Mouse (Mus musculus) hindlimb bud, embryonic 11.5 days (tissue): ENCODE data around the gene Mllt11.

ENCODE experiments used
- DNase-seq: peaks from one replicate; pipeline ENCODE4 v3.0.0-alpha.2; 2012; ENCODE audit warnings: low read depth, low spot score; ENCODE audit errors: extremely low spot score

The Mllt11 gene

GRCm38 (mm10) chr3:95176500-95176899 is 55.5 kb downstream of the Mllt11 start:
- no peak for DNase-seq

DNA sequence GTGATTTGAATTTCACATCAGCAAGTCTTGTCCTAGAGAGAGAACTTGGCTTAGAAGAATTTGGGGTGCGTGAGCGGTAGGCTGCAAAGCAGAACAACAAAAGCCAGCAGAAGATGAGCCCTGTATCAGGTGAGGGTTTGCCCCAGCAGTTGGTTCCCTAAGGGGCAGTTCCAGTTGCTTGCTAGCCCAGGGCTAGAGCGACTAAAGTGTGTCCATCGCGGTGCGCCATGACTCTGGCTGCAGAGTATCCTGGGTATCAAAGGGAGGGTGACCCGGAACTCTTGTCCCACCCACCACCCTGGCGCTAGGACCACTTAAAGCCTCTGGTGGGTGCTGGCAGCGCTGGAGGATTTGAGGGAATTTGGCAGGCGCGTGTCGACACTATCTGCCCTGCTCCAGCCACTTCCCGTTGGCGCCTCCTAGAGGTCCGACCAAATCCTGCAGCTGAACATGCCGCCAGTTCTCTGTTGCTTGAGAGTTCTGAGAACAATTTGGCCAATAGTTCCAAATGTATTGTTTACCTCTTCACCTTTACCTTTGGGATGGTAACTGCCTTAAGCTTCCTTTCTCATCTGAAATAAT is 57.9 kb downstream of the Mllt11 start:
- DNase-seq, result peak; percentile 56

DNA sequence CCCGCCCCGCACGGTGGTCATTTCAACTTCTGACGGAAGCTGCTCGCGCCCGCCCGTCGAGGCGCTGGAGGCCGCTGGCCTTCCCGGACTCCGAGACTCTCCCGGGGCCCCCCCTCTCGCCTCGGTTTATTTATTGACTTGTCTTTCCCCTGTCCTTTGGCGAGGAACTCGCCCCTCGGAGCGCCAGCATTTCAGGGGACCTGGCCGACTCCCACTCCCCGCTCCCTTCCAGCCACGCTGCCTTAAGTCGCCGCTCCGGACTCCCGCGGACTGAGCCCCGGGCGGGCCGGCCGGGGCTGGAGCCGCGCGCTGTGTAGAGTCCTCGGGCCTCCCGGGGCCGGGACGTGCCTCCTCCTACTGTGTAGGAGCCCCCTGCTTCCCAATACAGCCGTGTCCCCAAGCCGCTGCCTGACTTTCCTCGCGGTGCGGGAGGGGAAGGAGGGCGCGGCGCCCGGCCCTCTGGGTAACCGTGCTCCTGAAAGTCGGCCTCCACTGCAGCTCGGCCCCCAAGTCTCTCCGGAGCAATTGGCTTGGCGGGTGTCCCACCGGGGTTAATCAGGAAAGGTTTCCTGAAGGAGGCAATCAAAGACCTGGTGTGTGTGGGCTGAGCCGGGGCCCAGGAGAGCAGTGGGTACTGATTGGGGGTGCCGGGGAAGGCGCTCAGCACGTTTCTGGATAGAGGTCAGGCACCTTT is 58.6 kb downstream of the Mllt11 start:
- no peak for DNase-seq

DNA sequence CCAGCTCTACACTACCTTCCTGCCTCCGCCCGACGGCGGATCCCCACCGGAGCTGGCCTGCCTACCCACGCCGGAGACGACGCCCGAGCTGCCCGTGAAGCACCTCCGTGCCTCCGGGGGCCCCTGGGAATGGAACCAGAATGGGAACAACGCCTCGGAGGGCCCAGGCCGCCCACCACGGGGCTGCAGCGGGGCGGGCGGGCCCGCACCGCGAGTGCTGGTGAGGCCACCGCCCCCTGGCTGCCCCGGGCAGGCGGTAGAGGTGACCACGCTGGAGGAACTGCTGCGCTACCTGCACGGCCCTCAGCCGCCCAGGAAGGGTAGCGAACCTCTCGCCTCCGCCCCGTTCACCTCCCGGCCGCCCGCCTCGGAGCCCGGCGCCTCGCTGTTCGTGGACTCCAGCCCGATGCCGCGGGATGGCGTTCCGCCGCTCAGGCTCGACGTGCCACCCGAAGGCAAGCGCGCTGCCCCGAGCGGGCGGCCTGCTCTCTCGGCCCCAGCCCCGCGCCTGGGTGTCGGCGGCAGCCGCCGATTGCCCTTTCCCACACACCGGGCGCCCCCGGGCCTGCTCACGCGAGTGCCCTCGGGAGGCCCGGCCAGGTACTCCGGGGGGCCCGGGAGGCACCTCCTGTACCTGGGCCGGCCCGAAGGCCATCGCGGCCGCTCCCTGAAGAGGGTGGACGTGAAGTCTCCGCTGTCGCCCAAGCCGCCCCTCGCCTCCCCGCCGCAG is 59.3 kb downstream of the Mllt11 start:
- no peak for DNase-seq

DNA sequence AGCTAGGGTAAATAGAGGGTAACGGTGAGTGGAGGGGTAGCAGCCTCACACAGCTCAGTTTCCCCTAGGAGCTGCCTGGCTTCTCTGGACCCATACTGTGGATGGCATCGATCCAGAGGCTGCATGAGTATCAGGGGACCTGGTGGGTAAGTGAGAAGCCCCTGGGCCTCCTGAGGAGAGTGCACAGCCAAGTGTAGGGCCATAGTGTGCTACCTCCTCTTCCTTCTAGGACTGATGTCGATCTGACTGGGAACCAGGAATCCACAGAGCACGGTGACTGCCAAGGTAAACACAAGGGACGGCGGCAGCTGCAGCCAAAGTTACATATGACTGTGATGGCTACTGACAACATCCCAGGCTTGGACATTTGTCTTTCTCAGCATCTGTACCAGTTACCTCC is 60.9 kb downstream of the Mllt11 start:
- DNase-seq, result no peak

- DNase-seq, result no peak
Observed at GRCm38 (mm10) chr3:95169996-95170395, 62.0 kb downstream of the Mllt11 start.
